Mouse (Mus musculus): ENCODE results near the gene Zmym5. TPM values are rescaled to one million over a fixed set of nuclear protein-coding genes. Genes with fewer than 3 reads are reported as not detected.
"Not testable (repeated sequence)": the region's sequence is repeated elsewhere in the genome, so short reads cannot be mapped to it uniquely, and the experiment has no call there.

Zmym5 gene
- polyA plus RNA-seq, 1 experiment from 2014 or later: 33.8 TPM

DNA sequence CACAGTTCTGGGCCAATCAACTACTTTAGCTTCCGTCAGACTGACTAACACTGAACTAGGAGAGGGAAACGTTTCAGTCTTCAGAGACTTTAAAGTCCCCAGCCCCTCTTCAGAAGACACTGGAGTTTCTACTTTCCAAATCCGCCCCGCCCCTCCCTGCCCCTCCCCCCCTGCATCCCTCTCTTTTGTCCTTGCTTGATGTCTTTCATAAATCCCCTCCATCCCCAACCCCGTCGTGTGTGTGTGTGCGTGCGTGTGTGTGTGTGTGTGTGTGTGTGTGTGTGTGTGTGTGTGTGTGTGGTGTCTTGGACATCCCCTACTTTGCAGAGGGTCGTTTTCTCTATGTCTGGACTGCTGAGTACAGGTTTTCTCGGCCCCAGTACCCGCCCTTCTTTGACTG, 6.1 kb upstream of the Zmym5 start:
- Histone ChIP-seq H3K27me3 (no peaks in the 10 kb centered on the region), H3K36me3 (no peaks in the 10 kb centered on the region), H3K4me3 (replicated peaks) (no peak overlapping the region), H3K4me2 (peak overlapping the region; percentile 32; the same call in 1 of the 2 replicates), H3K9ac (replicated peaks) (no peak overlapping the region), H3K9me3 (no peaks in the 10 kb centered on the region), H3K4me1 (replicated peaks) (peaks cover 9% of the 10 kb centered on the region; the same call in 1 of the 2 replicates), H3K27ac (0 out of 2 replicates have a peak overlapping the region, but pooled peaks have one; percentile 31)
- 20% methylated on average over 7 of the region's 11 CpGs for WGBS
- ATAC-seq (ENCODE audit: insufficient number of reproducible peaks, insufficient read depth, low FRiP score, low TSS enrichment, low read depth): no peak

DNA sequence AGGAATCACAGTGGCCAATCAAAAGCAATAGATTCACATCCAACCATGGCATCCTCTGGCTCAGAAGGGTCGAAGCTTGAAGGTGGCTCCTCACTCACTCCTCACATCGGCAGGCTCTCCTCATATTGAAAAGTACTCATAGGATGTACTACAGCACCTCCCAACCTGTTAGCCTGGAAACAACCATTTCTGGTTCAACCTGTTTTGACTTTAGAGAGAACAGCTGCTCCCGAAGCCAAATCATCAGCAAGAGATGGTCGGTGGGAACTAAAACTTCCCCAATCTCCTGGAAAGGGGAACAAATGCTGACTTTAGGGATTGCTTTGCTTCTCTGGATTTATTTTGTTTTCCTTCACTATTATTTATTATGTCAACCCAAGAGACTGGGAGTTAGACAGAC, 5.6 kb upstream of the Zmym5 start:
- no peaks in the 10 kb centered on the region for H3K9me3 ChIP-seq
- 0 out of 2 replicates have a peak overlapping the region, but pooled peaks have one; percentile 31 for H3K27ac ChIP-seq
- no peak overlapping the region for H3K4me2 ChIP-seq
- H3K27me3 ChIP-seq: no peaks in the 10 kb centered on the region
- 61% methylated on average over 4 of the region's 4 CpGs for WGBS
- H3K9ac ChIP-seq (replicated peaks): no peak overlapping the region
- H3K4me3 ChIP-seq (replicated peaks): no peak overlapping the region
- peaks cover 9% of the 10 kb centered on the region; the same call in 1 of the 2 replicates for H3K4me1 ChIP-seq (replicated peaks)
- ATAC-seq (ENCODE audit: insufficient number of reproducible peaks, insufficient read depth, low FRiP score, low TSS enrichment, low read depth): no peak
- H3K36me3 ChIP-seq: no peaks in the 10 kb centered on the region

DNA sequence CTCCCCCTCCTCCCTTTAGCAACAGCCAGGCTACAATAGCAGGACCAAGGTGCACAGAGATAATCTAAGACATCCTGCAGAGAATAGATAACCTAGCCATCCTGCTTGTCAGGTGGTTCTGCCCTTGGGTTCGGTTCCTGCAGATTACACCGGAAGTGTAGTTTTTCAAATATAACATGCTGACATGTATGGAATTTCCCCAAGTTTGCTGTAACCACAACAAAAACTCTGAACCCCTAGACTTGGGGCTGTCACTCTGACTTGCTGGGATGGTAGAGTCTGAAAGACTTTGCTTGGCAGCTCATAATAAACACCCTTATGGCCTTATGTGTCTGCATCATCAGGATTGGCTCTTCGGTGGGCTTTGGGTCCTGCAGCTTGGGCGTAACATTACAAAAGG, 5.0 kb upstream of the Zmym5 start:
- no peak overlapping the region for H3K4me3 ChIP-seq (replicated peaks)
- H3K9me3 ChIP-seq: no peaks in the 10 kb centered on the region
- H3K4me1 ChIP-seq (replicated peaks): peaks cover 9% of the 10 kb centered on the region; the same call in 1 of the 2 replicates
- H3K36me3 ChIP-seq: no peaks in the 10 kb centered on the region
- H3K27me3 ChIP-seq: no peaks in the 10 kb centered on the region
- no peak overlapping the region for H3K9ac ChIP-seq (replicated peaks)
- H3K27ac ChIP-seq: no peak overlapping the region
- no peak for ATAC-seq (ENCODE audit: insufficient number of reproducible peaks, insufficient read depth, low FRiP score, low TSS enrichment, low read depth)
- WGBS: 85% methylated on average over 4 of the region's 4 CpGs
- no peak overlapping the region for H3K4me2 ChIP-seq

DNA sequence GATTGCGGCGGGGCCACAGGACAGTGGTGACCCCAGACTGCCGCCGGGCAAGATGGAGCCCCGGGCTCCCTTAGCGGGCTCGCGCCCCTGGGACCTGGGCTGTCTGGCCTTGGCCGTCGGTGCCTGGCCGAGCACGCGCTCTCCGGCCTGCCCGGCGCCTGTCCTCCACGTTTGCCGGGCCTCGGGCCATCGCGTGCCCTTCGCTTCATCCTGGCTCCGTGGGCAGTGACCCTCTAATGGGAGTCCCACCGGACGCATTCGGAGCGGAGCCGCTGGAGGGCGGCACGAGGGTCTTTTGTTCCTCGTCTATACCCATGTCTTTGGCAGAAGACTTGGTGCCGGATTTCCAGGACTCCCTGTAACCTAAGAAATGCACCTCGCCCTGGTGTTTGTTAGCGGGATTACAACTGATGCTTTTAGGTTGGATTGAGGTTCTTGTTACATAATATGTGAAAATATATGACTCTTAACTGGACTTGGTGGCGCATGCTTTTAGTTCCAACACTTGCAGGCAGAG, 1.1 kb upstream of the Zmym5 start:
- peak overlapping the region; percentile 97 for H3K27ac ChIP-seq
- H3K36me3 ChIP-seq: peaks cover 4% of the 10 kb centered on the region
- H3K4me3 ChIP-seq (replicated peaks): peak overlapping the region; percentile 61
- peaks cover 15% of the 10 kb centered on the region; the same call in 1 of the 2 replicates for H3K4me1 ChIP-seq (replicated peaks)
- peak overlapping the region; percentile 65 for H3K4me2 ChIP-seq
- H3K9ac ChIP-seq (replicated peaks): peak overlapping the region; percentile 84
- H3K27me3 ChIP-seq: no peaks in the 10 kb centered on the region
- no peaks in the 10 kb centered on the region for H3K9me3 ChIP-seq
- WGBS: under 1% methylated on average over 35 of the region's 35 CpGs
- peak; percentile 61 for ATAC-seq (ENCODE audit: insufficient number of reproducible peaks, insufficient read depth, low FRiP score, low TSS enrichment, low read depth)

DNA sequence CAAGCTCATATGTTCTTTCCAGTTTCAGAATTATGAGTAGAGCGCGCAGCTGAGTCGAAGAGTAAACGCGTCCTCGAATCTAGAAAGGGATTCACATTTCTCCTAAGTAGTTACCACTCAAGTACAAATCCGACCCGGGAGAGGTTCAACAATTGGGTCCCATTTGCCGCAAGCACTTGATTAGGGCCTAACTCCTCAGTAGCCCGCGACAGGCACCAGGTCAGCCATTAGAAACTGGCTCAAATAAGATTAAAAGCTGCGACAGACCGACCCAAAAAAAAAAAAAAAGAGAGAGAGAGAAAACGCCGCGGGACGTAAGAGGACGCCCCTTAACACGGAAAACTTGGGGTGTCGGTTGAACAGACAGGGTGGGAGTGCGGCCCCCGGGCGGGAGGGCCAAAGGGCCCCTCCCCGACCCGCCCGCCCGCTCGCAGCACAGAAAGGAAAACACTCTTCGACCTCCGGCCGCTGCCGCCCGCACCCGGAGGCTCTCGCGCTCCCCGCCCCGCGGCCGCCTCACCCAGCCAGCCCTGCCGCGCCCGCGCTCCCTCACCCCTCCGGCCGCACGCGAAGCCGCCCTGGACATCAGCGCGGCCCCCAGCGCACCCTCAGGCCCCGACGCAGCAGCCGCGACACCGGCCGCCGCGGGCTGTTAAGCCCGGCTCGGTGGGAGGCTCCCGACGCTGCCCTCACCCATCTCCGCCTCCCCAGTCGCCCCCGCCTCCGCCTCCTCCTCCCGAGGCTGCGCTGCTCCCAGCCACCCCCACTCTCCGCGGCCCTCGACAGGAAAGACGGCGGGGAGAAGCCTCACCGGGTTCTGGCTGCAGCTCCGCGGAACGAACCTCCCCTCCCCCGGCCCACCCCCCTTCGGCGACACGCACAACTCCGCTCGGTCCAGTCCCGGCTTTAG, 480 bp downstream of the Zmym5 start:
- Histone ChIP-seq H3K9ac (replicated peaks) (peak overlapping the region; percentile 78), H3K4me1 (replicated peaks) (peaks cover 15% of the 10 kb centered on the region; the same call in 1 of the 2 replicates), H3K27ac (peak overlapping the region; percentile 92), H3K4me2 (peak overlapping the region; percentile 65), H3K4me3 (replicated peaks) (peak overlapping the region; percentile 76)
- not testable (repeated sequence) for H3K27me3 ChIP-seq; ATAC-seq (ENCODE audit: insufficient number of reproducible peaks, insufficient read depth, low FRiP score, low TSS enrichment, low read depth); H3K9me3 ChIP-seq; H3K36me3 ChIP-seq
- 1% methylated on average over 31 of the region's 86 CpGs for WGBS

DNA sequence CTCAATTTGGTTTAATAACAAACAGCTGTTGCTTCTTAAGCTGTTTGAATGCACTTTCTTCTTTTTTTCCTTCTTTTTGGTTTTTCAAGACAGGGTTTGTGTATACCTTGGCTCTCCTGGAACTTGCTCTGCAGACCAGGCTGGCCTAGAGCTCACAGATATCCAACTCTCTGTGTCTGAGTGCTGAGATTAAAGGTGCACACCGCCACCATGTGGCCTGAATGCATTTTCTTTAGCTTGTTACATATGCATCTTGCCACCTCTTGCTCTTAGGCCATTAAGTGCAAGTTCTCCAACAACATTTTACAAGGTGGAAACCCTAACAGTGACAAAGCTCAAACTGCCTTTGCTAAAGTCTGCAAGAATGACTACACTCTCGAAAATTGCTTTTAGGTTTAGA, 18.3 kb downstream of the Zmym5 start:
- WGBS: 48% methylated on average over 2 of the region's 2 CpGs
- Histone ChIP-seq H3K27ac (no peak overlapping the region), H3K27me3 (no peaks in the 10 kb centered on the region), H3K4me2 (no peak overlapping the region), H3K4me1 (replicated peaks) (no peaks in the 10 kb centered on the region), H3K4me3 (replicated peaks) (no peak overlapping the region), H3K9ac (replicated peaks) (no peak overlapping the region), H3K9me3 (no peaks in the 10 kb centered on the region), H3K36me3 (peaks cover 69% of the 10 kb centered on the region)
- no peak for ATAC-seq (ENCODE audit: insufficient number of reproducible peaks, insufficient read depth, low FRiP score, low TSS enrichment, low read depth)

DNA sequence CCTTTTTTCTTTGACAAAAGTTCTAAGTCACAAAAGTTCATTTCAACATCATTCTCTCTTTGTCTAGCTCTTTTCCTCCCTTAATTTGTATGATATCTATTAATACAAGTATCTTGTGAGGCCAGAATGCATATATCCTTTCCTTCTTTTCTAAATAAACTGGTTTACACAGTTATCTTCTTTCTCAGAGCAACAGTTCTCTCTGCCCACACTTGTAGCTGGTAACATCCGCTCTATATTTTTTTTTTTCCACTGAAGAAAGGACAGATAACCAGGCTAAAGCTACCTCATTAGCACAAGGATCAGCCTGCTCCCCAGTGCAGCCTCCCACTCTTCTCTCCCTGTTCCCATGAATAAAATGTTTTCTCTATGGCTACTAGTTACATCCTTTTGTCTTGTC, 26.9 kb downstream of the Zmym5 start:
- H3K27me3 ChIP-seq: no peaks in the 10 kb centered on the region
- WGBS: 67% methylated on average over 1 of the region's 1 CpGs

DNA sequence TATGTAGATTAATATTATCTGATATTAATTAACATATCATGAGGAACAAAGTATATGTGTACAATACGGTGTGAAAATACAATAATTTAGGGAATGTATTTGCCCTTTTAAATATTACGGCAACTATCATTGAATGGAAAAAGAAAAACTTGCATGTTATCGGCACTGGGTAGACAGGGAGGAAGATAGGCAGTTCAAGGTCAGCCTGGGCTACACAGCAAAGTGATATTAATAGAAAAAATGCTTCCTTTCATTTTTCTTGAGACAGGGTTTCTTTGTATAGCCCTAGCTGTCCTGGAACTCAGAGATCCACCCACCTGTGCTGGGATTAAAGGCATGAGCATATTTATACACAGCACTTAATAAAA, 32.6 kb downstream of the Zmym5 start:
- 52% methylated on average over 3 of the region's 3 CpGs for WGBS
- Histone ChIP-seq H3K9ac (replicated peaks) (0 out of 2 replicates have a peak overlapping the region, but pooled peaks have one; percentile 31), H3K4me1 (replicated peaks) (peaks cover 18% of the 10 kb centered on the region), H3K4me2 (peak overlapping the region; percentile 75), H3K36me3 (no peaks in the 10 kb centered on the region; the same call in 1 of the 2 replicates), H3K27me3 (no peaks in the 10 kb centered on the region), H3K4me3 (replicated peaks) (peak overlapping the region; percentile 90), H3K27ac (peak overlapping the region; percentile 94), H3K9me3 (no peaks in the 10 kb centered on the region)
- ATAC-seq (ENCODE audit: insufficient number of reproducible peaks, insufficient read depth, low FRiP score, low TSS enrichment, low read depth): no peak

More for the DNA sequence above, 26.9 kb downstream of the Zmym5 start:
- Histone ChIP-seq H3K9me3 (no peaks in the 10 kb centered on the region), H3K36me3 (no peaks in the 10 kb centered on the region), H3K4me1 (replicated peaks) (peaks cover 6% of the 10 kb centered on the region), H3K4me2 (no peak overlapping the region), H3K27ac (no peak overlapping the region), H3K4me3 (replicated peaks) (no peak overlapping the region), H3K9ac (replicated peaks) (no peak overlapping the region)
- ATAC-seq (ENCODE audit: insufficient number of reproducible peaks, insufficient read depth, low FRiP score, low TSS enrichment, low read depth): no peak

DNA sequence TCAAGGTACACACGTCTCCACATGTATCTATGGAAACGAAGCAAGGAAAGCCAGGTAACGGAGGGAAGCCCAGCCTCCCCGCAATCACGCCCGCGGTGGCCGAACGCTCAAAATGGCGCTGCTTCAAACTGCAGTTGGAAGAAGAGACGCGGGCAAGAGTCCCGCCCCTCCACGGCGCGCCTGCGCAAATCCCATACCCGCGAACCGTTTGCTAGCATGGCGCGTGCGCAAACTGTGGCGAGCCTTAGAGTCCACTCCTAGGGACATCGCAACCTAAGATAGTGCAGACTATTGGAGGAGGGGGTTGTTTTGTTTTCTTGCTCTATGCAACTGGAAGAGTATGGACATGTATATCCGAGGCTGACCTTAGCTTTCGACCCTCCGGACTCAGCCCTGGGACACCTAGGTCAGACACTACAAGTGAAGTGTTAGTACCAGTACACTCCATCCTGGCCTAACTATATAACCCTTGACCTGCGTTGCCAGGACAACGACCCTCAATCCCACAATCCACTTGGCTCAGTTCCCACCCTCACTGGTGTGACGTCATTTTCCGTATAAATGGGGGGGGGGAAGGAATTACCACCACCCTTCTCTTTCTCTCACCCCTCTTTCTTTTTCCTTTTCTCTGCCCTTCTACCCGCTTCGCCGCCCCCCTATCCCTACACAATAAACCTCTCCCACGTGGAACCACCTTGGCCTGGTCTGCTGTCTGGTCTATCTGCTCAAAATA, 33.1 kb downstream of the Zmym5 start, which contains the start of gene Pspc1:
Pspc1 (minus strand) TSS at position 117 of the 733 bp plus-strand sequence.
- peaks cover 18% of the 10 kb centered on the region for H3K4me1 ChIP-seq (replicated peaks)
- peak within 1 kb of the TSS; percentile 90 for H3K4me3 ChIP-seq (replicated peaks)
- under 1% methylated on average over 36 of the region's 36 CpGs for WGBS
- no peaks in the 10 kb centered on the region for H3K9me3 ChIP-seq
- no peaks in the 10 kb centered on the region for H3K27me3 ChIP-seq
- H3K36me3 ChIP-seq: no peaks in the 10 kb centered on the region; the same call in 1 of the 2 replicates
- peak within 1 kb of the TSS; percentile 94 for H3K27ac ChIP-seq
- peak within 1 kb of the TSS; percentile 90 for H3K9ac ChIP-seq (replicated peaks)
- peak within 1 kb of the TSS; percentile 75 for H3K4me2 ChIP-seq
- peak; percentile 98 for ATAC-seq (ENCODE audit: insufficient number of reproducible peaks, insufficient read depth, low FRiP score, low TSS enrichment, low read depth)

DNA sequence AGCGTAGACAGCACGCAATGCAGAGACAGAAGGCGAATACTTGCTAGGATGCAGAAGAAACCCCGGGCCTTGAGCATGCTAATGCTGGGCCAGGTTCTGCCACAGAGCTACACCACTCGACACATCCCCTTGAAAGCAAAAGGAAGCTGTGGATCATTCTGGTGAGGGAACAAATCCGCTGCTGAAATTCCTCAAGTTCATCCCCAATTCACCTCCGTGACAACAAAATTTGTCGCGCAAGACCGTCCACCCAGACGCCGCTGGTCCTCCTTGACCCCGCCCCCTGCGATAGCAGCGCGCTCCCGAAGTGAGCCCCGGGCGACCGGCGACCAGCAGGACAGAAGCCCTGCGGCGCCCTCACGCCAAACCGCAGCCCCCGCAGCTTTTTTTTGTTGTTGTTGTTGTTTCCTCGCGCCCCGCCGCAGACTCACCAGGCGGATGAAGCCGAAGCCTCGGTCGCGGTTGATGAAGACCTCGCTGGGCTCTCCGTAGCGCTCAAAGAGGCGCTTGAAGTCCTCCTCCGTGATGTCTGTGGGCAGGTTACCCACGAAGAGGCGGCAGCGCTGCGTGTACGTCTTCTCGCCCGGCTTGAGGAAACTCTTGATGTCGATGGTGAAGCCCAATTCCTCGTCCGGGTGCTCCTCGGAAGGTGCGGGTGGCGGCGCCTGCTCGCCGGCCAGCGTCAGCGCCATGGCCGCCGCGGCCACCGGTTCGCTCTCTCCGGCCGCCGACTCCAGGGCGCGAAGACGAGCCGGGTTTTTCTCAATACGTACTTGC, 34.0 kb downstream of the Zmym5 start:
- WGBS: under 1% methylated on average over 71 of the region's 71 CpGs
- H3K9me3 ChIP-seq: no peaks in the 10 kb centered on the region
- ATAC-seq (ENCODE audit: insufficient number of reproducible peaks, insufficient read depth, low FRiP score, low TSS enrichment, low read depth): no peak
- peak overlapping the region; percentile 90 for H3K4me3 ChIP-seq (replicated peaks)
- peak overlapping the region; percentile 90 for H3K9ac ChIP-seq (replicated peaks)
- no peaks in the 10 kb centered on the region for H3K27me3 ChIP-seq
- peaks cover 18% of the 10 kb centered on the region for H3K4me1 ChIP-seq (replicated peaks)
- peak overlapping the region; percentile 75 for H3K4me2 ChIP-seq
- H3K36me3 ChIP-seq: no peaks in the 10 kb centered on the region; the same call in 1 of the 2 replicates
- peak overlapping the region; percentile 94 for H3K27ac ChIP-seq

Data from limb, embryonic 12.5 days (tissue).